Mouse (Mus musculus): ENCODE measurements around the gene Alkbh1.

Gene Alkbh1

DNA sequence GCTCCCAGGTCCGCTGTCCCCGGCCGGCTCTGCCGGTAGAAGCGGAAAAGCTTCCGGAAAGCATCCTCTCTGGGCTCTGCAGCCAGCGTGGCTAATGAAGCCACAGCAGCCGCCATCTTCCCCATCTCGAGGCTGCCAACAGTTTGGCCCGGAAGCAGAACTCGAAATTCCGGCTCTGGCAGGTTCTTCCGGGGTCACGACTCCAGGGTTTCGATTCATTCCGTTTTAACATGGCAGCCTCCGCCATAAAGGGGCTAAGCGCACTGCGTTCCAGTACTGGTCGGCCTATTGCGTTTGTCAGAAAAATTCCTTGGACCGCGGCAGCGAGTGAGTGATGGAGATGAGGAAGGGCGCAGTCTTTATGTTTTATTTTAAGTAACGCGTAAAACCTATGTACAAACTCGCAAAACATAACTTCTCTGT, at the start of gene Alkbh1, which contains the start of gene Slirp:
Gene Alkbh1 (minus strand): TSS at position 318 of the 423 bp plus-strand sequence.
Gene Slirp (plus strand): TSS at position 197 of the 423 bp plus-strand sequence.
- TF ChIP-seq GATA4 (IDR thresholded peaks at IDR 0.05; ENCODE audit: insufficient replicate concordance, low read length), result no peak

DNA sequence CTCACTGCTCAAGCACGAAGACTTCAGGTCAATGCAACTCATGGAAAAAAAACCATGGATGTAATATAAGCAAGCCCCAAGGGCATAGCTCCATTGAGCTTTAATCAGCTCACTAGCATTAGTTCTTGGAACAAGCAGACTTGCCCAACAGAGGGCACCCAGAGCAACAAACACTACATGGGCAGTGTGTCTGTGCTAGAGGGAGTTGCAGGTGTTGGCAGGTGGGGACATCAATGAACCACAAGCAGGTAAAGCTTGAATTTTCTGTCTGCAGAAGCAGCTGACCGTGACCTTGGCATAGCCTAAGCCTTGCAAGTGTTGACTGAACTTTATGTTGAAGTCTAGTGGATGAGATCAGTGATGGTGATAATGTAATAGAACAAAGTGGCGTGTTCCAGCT, 30.9 kb upstream of the Alkbh1 start:
- TF ChIP-seq GATA4 (IDR thresholded peaks at IDR 0.05; ENCODE audit: insufficient replicate concordance, low read length), result no peak

DNA sequence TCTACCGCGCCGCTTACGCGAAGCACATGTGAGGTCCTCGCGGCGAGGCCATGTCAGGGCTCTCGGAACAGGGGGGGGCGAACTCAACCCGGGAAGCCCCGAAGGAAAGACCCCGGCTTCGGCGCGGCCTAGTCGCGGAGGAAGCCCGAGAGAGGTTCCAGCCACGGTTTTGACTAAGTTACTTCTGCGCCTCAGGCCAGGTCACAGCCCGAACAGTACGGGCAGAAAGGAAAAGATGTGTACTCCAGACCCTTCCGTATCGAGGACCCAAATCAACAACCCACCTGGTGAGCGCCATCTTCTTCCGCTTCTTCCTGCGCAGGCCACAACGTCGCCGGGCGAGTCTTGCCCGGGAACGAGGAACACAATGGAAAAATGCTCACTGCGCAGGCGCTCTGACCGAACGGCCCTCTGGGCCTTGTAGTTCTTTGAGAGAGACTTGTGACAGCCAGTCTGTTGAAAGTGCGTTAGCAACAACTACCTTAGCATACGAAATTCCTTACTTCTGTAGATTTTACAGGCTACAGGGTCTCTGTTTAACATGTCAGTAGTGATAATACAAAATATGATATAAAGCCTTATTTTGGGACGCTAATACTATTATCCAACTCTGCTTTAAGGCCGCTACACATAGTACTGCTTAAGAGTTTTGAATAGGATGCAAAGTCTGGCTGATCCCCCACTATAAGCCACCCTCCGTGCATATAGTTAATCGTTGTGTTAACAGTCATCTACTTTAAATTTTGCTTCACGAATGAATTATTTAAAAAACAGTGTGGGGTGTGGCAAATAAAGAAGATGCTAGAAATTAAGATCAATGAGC, 28.4 kb upstream of the Alkbh1 start, which contains the start of gene Snw1:
Gene Snw1 (minus strand): TSS at position 311 of the 823 bp plus-strand sequence.
- TF ChIP-seq GATA4 (IDR thresholded peaks at IDR 0.05; ENCODE audit: insufficient replicate concordance, low read length), result 0 out of 2 replicates have a peak, but pooled peaks have one; percentile 19

DNA sequence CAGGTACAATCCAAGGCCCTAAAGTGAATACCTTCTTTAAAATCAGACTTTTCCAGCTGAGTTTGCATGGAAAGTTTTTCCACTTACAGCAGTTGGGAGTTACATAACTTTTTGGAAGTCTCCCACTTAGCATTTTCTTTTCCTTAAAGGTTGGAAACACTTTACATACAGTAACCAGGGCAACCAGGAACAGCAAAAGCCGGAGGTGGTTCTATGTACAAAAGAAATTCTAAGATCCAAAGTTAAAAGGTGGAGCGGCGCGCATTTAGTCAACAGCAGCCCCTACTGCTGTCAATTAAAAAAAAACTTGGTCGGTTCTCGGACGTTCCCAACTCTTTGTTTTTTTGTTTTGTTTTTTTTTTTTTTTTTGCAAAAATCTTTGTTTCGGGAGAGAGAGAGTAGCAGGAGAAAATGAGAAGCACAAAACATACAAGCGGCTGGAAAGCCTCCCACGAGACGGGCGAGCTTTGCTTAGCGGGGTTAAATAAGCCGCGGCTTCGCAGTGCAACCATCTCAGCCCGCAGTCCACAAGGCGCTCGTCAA, 27.7 kb upstream of the Alkbh1 start:
- no peak for TF ChIP-seq GATA4 (IDR thresholded peaks at IDR 0.05; ENCODE audit: insufficient replicate concordance, low read length)

DNA sequence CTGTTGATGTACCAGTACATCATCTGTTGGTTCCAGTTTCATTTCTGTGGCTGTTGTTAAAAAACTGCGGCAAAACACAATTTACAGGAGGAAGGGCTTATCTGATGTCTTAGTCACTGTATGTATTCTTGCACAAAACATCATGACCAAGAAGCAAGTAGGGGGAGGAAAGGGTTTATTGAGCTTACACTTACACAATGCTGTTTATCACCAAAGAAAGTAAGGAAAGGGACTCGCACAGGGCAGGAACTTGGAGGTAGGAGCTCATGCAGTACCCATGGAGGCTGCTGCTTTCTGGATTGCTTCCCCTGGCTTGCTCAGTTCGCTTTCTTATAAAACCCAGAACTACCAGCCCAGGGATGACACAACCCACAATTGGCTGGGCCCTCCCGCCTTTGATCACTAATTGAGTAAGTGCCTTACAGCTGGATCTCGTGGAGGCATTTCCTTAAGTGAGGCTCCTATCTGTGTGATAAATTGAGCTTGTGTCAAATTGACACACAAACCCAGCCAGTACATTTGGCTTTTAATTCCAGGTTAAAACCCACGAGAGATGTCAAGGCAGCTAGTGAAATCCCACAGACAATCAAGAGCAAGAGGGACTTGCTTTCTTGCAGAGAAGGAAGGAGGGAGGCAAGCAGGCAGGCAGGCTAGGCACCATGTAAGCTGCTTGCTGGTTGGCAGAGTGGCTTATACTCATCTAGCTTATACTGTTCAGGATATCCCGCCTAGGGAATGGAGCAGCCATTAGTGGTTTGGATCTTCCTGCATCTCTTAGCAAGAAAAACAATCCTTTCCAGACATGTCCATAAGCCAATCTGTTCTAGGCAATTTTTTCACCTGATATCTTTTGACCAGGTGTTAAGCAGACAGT, 26.7 kb upstream of the Alkbh1 start:
- TF ChIP-seq GATA4 (IDR thresholded peaks at IDR 0.05; ENCODE audit: insufficient replicate concordance, low read length), result no peak

DNA sequence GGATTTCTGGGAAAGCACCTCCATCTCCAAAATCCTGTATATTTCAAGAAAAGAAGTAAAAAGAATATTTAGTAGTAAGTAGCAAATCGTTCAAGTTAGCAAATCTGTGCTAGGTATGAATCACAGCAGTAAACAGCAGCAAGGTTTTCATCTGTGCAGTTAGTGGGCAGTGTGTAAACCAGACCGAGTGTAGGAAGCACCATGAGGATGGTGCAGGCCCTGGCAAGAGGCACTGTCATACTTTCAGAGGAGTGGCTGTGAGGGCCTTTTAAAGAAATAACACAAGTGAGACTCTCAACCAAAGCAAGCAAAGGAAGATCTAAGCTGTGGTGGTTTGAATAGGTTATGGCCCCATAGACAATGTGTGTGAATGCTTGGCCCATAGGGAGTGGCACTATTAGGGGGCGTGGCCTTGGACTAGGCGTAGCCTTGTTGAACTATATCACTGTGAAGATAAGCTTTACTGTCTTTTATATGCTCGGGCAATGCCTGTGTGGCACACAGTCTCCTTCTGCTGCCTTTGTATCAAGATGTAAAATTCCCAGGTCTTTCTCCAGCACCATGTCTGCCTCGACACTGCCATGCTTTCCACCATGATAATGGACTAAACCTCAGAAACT, 21.0 kb upstream of the Alkbh1 start:
- TF ChIP-seq GATA4 (IDR thresholded peaks at IDR 0.05; ENCODE audit: insufficient replicate concordance, low read length), result no peak

DNA sequence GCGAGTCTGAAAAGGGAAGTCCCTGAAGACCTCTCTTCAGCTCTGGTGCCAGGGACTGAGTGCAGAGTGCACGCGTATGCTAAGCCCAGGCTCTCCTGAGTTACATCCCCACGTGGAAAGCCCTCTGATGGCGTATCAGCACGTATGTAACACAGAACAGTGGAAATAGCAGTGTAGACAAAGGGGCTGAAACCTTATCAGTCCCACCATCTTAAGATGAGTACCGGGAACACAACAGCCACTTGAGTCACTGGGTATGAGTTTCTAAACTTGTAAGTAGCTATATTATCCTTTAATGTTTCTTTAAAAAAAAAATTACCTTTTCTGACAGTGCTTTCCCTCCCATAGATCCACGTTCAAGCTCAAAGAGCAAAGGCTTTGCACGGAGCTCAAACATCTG, 5.6 kb upstream of the Alkbh1 start:
- TF ChIP-seq GATA4 (IDR thresholded peaks at IDR 0.05; ENCODE audit: insufficient replicate concordance, low read length), result no peak

DNA sequence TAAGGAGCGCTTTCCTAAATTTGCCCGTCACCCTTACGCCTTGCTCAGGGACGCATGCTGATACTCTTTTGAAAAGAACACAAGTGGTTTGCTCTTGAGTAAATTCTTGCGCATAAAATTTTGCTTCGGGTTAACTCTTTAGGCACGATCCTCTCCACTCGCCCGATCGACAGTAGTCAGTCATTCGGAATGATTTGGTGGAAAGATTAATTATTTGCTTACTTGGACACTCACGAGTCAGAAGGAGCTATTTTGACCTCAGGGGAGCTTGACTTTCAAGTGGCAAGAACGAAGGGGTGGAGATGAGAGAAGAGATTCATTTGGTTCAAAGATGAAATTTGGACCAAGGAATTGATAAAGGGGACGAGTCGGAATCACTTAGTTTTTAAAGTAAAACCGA, 394 bp upstream of the Alkbh1 start:
- TF ChIP-seq GATA4 (IDR thresholded peaks at IDR 0.05; ENCODE audit: insufficient replicate concordance, low read length), result no peak

DNA sequence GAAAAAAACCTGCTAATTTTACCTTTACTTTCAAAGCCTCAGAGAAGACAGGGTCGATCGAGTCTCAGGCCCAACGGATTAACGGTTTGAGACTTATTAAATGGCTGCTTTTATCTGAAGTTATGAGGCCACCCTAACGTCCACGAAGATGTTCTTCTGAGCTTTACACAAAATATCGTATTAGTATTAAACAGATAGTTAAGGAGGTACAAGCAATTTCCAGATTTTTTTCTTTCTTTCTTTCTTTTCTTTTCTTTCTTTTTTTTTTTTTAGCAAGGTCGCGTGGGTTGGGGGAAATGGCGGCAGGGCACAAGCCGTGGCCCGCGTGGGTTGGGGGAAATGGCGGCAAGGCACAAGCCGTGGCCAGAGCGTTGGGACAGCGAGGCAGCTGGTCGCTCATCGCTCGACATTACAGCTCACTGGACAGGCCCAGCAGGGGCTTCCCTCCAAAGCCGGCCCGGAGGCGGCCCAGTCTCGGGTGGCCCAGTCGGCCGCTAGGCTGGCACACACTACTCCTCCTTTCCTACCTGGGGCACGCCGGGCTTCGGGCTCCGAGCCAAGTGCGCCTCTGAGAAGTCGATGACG, 610 bp downstream of the Alkbh1 start:
- TF ChIP-seq GATA4 (IDR thresholded peaks at IDR 0.05; ENCODE audit: insufficient replicate concordance, low read length), result no peak

DNA sequence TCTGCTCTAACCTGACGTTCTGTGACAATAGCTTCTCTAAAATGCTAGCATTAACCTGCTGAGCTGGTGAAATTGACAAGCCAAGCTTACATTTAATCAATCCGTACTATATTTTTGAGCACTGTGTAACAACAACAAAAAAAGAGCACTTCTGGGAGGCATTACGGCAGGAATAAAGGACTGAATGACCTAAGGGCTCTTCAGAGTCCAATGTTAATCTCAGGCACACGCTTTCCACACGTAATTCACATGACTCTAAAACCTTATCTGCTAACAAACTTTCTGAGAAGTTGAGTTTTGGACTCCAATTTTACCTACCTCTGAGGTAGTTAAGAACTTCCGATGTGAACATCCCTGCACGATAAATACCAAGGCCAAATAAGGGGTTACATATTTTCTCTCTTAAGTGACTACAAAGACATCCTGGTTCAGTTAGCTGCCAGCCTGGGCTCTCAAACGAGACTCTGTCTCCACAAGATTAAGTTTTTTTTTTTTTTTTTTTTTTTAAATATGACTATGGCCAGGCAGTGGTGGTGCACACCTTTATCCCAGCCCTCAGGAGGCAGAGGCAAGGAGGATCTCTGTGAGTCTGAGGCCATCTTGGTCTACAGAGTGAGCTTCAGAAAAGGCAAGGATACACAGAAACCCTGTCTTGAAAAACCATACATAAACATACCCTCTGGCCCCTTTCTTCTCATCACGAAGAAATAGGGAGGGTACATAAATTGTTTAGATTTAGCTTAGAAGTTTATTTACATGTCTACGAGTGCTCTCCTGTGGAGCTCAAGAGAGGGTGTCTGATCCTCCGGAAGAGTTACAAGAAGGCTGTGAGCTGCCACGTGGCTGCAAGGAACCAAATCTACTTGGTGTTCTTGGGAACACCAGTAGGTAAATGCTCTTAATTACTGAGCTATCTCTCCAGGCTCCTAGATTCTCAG, 1.4 kb downstream of the Alkbh1 start:
- TF ChIP-seq GATA4 (IDR thresholded peaks at IDR 0.05; ENCODE audit: insufficient replicate concordance, low read length), result no peak

DNA sequence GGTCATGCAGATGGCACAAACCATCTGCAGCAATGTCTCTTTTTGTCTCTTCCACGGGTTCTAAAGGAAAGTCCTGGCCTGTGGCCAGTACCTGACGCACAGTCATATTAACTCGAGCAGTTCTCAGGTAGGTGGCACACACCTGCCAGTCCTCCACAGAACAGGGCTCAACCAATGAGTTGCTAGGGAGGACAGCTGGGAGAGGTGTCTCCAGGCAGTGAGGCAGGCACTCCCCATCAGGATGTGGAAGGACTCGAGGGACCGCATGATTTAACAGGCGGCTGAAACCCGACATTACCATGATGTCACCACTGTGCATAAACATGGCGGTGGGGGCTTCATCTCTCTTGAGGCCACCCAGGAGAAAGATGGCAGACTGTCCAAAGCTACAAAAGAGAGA, 14.9 kb downstream of the Alkbh1 start:
- TF ChIP-seq GATA4 (IDR thresholded peaks at IDR 0.05; ENCODE audit: insufficient replicate concordance, low read length), result no peak

DNA sequence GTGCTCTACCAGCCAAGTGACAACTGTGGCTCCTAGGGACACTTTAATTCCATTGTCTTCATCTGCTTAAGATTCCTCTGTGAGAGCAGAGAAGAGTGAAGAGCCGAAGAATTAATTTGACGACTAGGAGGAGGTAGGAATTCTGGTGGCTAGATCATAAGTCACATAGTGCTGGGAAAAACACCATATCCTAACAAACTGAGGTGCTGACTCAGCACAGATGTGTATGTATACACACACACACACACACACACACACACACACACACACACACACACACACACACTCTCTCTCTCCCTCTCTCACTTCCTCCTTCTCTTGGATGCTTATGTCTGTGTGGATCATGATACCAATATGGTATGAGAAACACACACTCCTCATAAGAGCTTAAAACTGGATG, 15.5 kb downstream of the Alkbh1 start:
- TF ChIP-seq GATA4 (IDR thresholded peaks at IDR 0.05; ENCODE audit: insufficient replicate concordance, low read length), result no peak

DNA sequence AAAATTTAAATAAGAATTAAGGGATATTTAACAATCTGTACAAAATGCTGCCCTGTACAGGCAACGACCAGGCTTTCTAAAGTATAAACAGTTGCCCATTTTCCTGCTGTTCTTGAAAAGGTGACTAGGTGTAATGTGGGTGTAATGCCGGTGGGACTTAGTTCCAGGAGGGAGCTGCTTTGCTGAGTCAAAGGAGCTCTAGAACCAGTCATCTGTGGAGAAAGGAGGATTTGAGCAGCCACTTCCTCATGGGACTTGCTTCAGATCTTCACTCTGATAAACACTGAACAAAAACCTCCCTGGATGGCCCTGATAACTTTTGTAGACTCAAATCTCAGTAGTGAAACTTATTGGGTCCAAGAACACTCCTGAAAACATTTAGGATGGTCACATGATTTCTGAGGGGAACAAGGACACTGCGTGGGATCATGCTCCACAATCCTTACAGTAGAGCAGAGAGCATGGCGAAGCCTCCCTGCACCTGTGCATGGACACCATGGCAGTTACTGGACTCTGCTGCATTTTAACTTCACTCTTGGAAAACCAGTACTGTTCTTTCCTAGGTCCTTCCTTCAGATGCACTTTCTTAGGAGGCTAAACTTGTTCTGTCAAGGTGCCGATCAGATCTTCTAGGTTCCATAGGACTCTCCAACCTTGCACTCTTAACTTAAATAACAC, 17.3 kb downstream of the Alkbh1 start:
- no peak for TF ChIP-seq GATA4 (IDR thresholded peaks at IDR 0.05; ENCODE audit: insufficient replicate concordance, low read length)

All from liver, adult (tissue).